Mouse (Mus musculus): ENCODE measurements around the gene Nol12.

DNA sequence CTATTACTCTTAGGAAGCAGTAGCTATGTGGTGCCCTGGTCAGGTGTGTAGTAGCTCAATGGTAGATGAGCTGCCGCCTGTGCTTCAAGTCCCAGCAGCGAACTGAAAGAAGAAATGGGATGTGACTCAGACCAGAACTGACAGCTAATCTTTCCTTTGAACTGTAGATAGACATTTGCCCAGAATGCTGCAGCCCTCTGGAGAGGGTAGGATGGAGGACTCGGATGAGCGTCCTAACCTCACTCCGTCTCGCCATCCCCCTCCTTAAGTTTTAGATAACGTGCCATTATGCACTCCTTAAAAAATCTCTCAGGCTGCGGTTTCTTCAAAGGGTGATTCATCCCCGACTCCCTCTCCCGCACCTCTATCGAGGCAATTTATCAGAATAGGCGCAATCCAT is 14.8 kb upstream of the Nol12 start:
- no peak for TF ChIP-seq CTCF (IDR thresholded peaks at IDR 0.05; ENCODE audit: borderline replicate concordance, extremely low read depth, insufficient read depth, insufficient read length)
- TF ChIP-seq POLR2A (IDR thresholded peaks at IDR 0.05; ENCODE audit: borderline replicate concordance, extremely low read depth, insufficient read depth, insufficient read length, poor library complexity, severe bottlenecking), result no peak
